Mouse (Mus musculus): ENCODE measurements around the gene Nup107.
A peak's percentile ranks its signal among the peaks of the same experiment; 100 is the strongest.

Nup107 gene

GRCm38 (mm10) chr10:117803870-117804850 is 11.7 kb upstream of the Nup107 start:
- DNase-seq (ENCODE audit: low read depth, low spot score), result peak; percentile 38

- no peak for DNase-seq (ENCODE audit: low read depth, low spot score)
Measured at GRCm38 (mm10) chr10:117801886-117802285, 9.4 kb upstream of the Nup107 start.

- DNase-seq (ENCODE audit: low read depth, low spot score), result no peak
Measured at GRCm38 (mm10) chr10:117799806-117800205, 7.3 kb upstream of the Nup107 start.

GRCm38 (mm10) chr10:117798436-117799035 is 6.0 kb upstream of the Nup107 start:
- no peak for DNase-seq (ENCODE audit: low read depth, low spot score)

GRCm38 (mm10) chr10:117797684-117798083 is 5.2 kb upstream of the Nup107 start:
- peak; percentile 74 for DNase-seq (ENCODE audit: low read depth, low spot score)

GRCm38 (mm10) chr10:117797106-117797505 is 4.6 kb upstream of the Nup107 start:
- peak; percentile 58 for DNase-seq (ENCODE audit: low read depth, low spot score)

- peak; percentile 80 for DNase-seq (ENCODE audit: low read depth, low spot score)
Measured at GRCm38 (mm10) chr10:117796181-117796580, 3.7 kb upstream of the Nup107 start.

GRCm38 (mm10) chr10:117795206-117795605 is 2.7 kb upstream of the Nup107 start:
- no peak for DNase-seq (ENCODE audit: low read depth, low spot score)

- DNase-seq (ENCODE audit: low read depth, low spot score), result peak; percentile 64
Measured at GRCm38 (mm10) chr10:117793436-117794030, 1.0 kb upstream of the Nup107 start.

GRCm38 (mm10) chr10:117791171-117791470 is 1.4 kb downstream of the Nup107 start:
- no peak for DNase-seq (ENCODE audit: low read depth, low spot score)

GRCm38 (mm10) chr10:117790421-117791170 is 1.9 kb downstream of the Nup107 start:
- DNase-seq (ENCODE audit: low read depth, low spot score), result no peak

- no peak for DNase-seq (ENCODE audit: low read depth, low spot score)
Measured at GRCm38 (mm10) chr10:117790011-117790410, 2.5 kb downstream of the Nup107 start.

GRCm38 (mm10) chr10:117784646-117785045 is 7.9 kb downstream of the Nup107 start:
- DNase-seq (ENCODE audit: low read depth, low spot score), result no peak

GRCm38 (mm10) chr10:117783786-117784420 is 8.6 kb downstream of the Nup107 start:
- no peak for DNase-seq (ENCODE audit: low read depth, low spot score)

GRCm38 (mm10) chr10:117782491-117783260 is 9.8 kb downstream of the Nup107 start:
- no peak for DNase-seq (ENCODE audit: low read depth, low spot score)

- DNase-seq (ENCODE audit: low read depth, low spot score), result no peak
Measured at GRCm38 (mm10) chr10:117782056-117782455, 10.4 kb downstream of the Nup107 start.

- no peak for DNase-seq (ENCODE audit: low read depth, low spot score)
Measured at GRCm38 (mm10) chr10:117781021-117781725, 11.3 kb downstream of the Nup107 start.

GRCm38 (mm10) chr10:117780306-117780911 is 12.1 kb downstream of the Nup107 start:
- no peak for DNase-seq (ENCODE audit: low read depth, low spot score)

- no peak for DNase-seq (ENCODE audit: low read depth, low spot score)
Measured at GRCm38 (mm10) chr10:117779581-117780305, 12.8 kb downstream of the Nup107 start.
